Mouse (Mus musculus): ENCODE measurements around the gene Pik3ap1.
"Not testable (repeated sequence)": the region's sequence is repeated elsewhere in the genome, so short reads cannot be mapped to it uniquely, and the experiment has no call there.

The Pik3ap1 gene

DNA sequence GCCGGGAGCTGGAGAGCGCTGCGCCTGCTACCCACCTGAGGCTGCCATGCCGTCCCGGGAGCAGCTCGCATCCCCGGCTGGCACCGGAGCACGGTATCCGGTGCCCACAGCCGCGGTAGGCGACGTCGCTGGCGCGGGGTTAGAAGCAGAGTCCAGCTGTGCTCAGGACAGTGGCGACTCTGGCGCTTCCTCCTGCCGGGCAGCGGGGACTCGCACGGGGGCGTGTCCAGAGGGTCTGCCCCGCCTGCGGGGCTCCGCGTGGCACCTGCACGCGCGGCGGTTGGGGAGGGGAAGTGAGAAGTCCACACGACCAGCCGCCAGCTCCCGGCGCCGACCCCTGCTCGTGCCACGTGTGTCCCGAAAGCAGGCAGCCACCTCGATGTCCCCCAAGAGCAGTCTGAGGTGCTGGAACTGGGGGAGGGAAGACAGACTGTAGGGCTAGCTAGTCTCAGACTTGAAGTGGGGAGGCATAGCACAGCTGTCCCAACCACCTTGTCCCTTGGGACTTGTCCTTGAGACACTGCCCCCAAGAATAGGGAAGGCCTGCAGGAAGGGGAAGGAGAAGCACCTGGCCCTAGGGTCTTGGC is at the start of gene Pik3ap1:
TSS of gene Pik3ap1 (minus strand) at position 181 of the 587 bp plus-strand sequence.
- no peak for DNase-seq (ENCODE audit: low read depth, low spot score)

DNA sequence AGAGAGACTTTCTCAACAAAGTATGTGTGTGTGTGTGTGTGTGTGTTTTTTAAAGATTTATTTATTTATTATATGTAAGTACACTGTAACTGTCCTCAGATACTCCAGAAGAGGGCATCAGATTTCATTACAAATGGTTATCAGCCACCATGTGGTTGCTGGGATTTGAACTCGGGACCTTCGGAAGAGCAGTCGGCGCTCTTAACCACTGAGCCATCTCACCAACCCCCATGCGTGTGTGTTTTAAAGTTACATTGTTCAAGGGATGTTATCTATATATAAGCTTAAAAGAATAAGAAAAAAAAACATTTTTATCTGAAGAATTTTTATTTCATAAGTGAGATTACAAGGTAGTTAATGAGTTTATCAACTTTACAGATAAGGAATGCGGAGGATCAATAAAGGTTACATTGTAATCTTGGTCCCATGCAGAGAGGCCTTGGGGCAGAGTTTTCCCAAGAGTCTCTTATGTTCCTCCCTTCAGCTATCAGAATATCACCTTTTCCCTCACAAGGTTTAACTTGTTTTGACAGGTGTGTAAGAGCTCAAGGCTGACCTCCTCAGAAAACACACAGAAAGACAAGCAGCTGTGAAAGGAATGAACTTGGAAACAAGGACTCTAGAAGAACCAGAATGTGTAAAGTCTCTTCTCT is 46.7 kb upstream of the Pik3ap1 start:
- not testable (repeated sequence) for DNase-seq (ENCODE audit: low read depth, low spot score)

DNA sequence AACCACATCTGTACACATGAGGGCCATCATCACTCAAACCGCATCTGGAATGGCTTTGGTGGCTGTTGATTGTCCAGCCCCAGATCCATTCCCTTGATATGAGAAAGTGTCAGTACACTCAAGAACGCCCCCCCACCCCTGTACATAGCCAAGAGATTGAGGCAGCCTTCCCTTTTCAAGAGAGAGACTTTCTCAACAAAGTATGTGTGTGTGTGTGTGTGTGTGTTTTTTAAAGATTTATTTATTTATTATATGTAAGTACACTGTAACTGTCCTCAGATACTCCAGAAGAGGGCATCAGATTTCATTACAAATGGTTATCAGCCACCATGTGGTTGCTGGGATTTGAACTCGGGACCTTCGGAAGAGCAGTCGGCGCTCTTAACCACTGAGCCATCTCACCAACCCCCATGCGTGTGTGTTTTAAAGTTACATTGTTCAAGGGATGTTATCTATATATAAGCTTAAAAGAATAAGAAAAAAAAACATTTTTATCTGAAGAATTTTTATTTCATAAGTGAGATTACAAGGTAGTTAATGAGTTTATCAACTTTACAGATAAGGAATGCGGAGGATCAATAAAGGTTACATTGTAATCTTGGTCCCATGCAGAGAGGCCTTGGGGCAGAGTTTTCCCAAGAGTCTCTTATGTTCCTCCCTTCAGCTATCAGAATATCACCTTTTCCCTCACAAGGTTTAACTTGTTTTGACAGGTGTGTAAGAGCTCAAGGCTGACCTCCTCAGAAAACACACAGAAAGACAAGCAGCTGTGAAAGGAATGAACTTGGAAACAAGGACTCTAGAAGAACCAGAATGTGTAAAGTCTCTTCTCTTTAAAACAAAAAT is 41.2 kb upstream of the Pik3ap1 start:
- not testable (repeated sequence) for DNase-seq (ENCODE audit: low read depth, low spot score)

DNA sequence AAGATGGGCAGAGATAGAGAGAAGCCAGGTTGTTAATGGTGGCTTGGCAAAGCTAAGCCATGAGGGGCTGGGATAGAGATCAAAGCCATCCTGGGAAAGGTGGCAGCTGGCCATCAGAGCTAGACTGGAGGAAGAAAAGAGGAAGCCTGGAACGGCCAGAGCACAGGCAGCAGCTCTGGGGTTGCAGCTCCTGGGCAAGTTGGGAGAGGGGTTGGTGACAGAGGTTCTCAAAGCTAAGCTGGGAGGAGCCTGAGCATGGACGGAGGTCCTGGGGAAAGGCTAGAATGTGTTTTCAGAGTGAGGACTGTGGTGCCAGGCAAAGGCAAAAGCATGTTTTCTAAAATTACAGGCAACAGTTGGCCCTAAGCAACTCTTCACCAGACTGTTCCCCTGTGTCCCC is 36.4 kb upstream of the Pik3ap1 start:
- no peak for DNase-seq (ENCODE audit: low read depth, low spot score)

DNA sequence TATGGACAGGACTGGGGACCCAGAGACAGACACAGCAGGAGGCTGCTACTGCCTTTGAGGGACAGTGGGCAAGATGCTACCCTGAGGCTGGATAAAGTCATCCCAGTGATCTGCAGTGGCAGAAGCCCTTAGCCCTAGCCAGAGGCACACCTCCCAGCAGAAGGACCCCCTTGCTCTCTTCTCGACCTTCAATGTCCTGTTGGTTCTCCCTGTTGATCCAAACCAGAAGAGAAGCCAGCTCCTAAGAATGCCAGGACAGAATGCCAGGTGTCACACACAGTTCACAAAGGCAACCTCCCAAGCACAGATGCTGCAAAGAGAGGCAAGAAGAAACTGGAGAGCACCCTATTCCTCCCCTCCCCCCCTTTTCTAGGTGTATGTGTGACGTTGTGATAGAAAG is 33.9 kb upstream of the Pik3ap1 start:
- DNase-seq (ENCODE audit: low read depth, low spot score), result no peak

DNA sequence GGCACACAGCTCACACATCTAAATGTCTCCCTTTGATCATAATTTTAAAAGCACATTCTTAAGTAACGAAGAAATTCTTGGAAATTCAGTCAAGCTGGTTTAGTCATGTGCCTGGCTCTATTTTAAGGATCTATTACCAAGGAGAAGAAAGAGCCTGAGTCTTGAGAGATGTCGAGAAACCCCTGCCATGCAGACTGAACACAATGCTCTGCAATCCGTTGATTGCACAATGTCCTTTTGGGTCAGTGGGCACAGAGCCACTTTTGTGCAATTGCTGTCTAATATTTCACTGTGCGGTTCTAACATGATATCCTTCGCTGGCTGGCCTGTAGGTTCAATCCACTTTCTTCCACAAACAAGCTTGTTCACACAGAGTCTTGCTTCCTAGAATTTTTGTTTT is 33.1 kb upstream of the Pik3ap1 start:
- no peak for DNase-seq (ENCODE audit: low read depth, low spot score)

DNA sequence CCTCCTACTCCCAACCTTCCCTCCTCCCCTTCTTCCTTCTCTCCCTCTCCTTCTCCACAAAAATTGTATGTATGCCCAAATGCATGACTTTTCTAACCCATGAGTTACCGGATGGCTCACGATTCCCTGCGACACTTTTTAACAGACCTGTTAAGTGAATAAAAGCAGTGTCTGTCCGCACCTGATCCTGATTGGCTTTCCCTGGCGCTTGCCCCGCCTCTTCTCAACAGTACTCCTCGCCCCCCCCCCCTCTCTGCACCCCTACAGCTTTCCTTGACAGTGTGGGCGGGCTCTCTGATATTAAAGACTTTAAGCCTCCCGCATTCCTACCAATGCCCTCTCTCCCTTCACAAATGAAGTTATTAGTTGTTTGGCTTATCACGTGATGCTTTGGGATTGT is 31.3 kb upstream of the Pik3ap1 start:
- DNase-seq (ENCODE audit: low read depth, low spot score), result no peak

DNA sequence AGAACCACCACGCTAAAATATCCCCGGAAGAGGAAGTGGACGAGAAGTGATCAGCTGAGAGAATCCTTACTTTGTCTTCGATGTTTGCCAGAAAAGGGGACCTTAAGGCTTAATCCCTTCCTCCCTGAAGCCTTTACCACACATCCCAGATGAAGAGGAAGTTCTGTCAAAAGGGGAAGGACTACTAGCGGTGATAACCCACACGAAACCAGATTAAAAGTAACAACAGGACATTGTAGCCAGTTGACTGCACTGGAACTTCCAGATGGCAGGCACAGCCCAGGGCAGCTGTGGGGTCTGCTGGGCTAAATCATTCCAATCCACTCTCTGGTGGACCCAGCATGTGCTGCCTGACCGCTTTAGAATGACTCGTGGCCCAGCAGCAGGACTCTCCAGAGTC is 17.7 kb upstream of the Pik3ap1 start:
- DNase-seq (ENCODE audit: low read depth, low spot score), result no peak

DNA sequence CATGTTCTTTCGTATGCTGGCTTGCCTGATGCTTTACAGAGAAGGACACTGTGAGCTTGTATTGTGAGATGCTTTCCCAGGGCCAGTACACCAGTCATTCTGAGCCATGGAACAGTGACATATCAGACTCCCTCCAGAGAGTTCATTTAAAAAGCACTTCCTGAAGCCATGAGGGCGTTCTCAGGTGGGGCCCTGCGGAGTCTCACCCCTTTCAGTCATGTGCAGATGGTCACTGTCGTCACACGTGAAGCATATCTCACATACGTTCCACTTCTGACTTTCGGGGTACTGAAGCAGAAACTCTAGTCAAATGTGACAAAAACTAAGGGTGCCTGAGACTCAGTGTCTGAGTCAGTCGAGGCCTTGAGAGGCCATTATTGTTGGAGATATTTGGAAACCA is 6.0 kb upstream of the Pik3ap1 start:
- no peak for DNase-seq (ENCODE audit: low read depth, low spot score)

DNA sequence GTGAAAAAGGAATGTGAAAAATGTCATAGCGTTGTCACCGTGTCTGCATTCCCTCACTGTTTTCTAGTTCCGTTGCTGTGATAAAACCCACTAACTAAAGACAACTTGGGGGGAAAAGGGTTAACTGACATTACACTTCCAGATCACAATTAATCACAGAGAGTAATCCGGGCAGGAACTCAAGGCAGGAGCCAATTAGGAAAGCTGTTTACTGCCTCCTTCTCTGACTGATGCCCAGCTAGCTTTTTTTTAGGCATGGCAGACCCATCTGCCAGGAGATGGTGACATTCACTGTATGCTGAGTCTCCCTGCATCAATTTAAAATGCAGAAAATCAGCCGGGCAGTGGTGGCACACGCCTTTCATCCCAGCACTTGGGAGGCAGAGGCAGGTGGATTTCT is 4.4 kb upstream of the Pik3ap1 start:
- no peak for DNase-seq (ENCODE audit: low read depth, low spot score)

DNA sequence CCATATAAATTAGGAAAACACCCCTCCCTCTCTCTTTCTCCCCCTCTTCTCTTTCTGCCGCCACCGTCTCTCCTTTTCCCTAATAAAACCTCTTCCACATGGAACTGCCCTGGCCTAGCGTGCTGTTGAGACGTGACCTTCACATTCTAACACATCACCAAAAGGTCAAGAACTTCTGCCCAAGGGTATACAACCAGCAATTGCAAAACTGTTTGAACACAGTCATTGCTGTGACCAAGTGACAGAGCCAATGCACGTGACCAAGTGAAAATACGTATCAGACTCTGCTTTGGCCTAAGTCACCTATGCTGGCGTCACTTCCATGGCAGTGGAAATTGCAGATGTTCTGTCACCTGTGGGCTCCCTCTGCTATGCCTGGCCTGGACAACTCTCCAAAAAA is 3.3 kb upstream of the Pik3ap1 start:
- DNase-seq (ENCODE audit: low read depth, low spot score), result no peak

DNA sequence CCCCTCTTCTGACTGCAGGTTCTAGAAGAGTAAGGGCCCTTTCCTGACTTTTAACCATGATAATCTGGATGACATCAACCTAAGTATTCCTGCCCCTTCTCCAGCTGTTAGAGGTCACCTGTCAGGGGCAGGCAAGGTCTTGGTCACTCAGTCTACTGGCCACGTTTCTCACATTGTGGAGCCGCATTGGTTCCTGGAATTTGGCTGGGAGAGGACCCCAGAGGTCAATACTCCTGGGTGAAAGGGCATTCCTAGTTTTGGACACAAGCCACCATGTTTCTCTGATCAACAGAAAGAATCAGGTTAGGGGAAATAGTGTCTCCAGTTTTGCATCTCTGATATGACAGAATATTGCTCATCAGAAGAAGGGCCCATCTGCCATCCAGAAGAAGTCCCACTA is 2.4 kb upstream of the Pik3ap1 start:
- no peak for DNase-seq (ENCODE audit: low read depth, low spot score)

DNA sequence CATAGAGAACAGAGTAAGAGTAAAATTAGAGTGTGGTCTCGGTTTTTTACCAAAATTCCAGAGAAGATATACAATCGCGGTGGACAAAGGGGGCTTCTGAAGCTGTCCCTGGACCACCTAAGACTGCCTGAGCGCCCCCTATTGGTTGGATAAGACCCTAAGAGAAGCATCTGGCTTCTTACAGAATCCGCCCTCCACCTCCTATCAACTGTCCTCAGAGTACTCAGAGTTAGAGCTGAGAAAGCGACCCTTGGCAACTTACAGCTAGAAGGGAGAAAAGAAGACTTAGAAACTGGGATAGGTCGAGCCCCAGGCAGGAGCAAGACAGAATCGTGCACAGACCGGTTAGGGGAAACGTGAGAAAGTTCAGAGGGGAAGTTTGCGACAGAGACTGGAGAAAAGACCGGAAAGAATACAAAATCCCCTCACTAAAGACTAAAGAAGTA is 473 bp downstream of the Pik3ap1 start:
- no peak for DNase-seq (ENCODE audit: low read depth, low spot score)

DNA sequence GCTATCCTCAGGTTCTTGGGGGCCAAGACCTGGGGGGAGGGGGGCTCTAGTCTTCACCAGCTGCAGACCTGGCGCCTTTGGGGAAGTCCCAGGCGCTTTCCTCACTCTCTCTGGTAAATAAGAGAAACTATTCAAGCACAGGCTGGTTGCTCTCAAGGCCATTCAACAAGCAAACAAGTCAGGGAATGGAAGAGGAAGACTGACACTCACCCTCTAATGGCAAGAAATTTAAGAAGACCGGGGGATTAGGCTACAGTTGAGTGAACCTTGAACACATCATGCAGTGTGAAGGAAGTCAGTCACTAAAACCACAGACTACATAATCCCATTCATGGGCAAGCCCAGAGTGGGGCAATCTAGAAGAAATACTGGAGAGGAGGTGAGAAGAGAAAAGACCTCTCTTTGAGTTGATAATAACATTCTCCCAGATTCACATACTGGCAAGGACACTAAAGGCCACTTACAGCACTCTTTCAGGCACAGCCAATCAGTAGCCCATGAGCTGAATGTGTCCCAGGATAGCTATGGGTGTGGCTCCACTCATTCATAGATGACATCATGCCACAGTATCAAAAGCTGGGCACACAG is 2.4 kb downstream of the Pik3ap1 start:
- DNase-seq (ENCODE audit: low read depth, low spot score), result no peak

DNA sequence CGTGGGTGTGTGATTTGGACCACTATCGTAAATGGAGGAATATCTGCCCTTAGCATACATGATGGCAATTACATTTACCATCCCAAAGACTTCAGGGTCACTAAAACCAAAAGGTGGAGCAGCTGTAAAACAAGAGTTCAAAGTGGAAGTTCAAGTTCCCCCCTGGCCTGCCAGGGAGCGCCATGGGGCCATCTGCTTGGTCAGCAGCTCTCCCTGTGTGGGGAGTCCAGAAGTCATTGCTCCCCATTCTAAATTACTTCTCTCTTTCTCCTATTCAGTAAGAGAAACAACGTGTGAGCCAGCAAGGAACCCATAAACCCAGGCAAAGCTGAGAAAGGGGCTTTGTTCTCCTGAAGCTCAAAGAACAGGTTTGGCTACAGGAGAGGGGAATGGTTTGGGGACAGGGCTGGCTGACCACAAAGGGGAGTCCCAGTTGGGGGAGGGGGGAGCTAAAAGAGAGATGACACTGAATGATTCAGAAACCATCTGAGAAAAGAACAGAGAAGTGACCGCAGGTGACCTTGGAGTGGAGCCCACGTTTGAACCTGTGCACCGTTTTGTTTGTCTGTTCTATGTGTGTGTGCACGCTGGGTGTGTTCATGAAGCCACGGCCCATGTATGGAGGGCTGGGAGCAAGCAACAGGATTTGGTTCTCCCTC is 3.2 kb downstream of the Pik3ap1 start:
- DNase-seq (ENCODE audit: low read depth, low spot score), result no peak

DNA sequence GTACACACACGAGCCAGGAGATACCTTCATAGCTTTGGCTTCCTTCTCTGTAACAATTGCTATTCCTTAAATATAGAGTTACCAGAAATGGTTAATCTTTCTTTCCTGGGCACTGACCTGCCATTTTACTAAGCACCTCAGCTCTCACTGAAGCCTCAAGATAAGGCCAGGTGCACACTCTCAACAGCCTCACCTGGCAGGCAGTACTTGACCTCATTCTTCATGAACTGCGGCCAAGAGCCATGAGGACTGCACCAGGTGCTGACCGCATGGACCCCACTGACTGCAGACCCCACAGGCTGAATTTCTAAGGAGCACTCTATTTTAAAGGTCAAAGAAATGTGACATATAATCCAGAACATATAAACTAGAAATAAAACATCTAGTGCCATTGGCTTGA is 5.7 kb downstream of the Pik3ap1 start:
- no peak for DNase-seq (ENCODE audit: low read depth, low spot score)

DNA sequence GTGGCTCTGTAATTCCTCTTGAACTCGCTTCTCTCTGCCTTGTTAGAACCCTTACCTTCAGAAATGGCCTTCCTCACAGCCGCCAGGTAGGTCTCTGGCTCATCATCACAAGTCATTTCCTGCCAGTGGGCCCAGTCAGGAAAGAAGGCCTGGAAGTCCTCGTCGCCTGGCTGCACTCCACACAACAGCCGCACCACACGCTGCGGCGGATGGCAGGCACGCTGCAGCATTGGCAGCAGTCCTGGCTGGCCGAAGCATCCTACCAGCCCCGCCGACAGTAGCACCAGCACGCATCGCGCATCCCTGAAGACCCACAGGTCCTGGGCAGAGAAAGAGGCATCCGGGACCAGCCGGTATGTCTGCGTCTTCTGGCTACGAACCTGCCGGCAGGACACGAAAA is 9.1 kb downstream of the Pik3ap1 start:
- DNase-seq (ENCODE audit: low read depth, low spot score), result no peak

DNA sequence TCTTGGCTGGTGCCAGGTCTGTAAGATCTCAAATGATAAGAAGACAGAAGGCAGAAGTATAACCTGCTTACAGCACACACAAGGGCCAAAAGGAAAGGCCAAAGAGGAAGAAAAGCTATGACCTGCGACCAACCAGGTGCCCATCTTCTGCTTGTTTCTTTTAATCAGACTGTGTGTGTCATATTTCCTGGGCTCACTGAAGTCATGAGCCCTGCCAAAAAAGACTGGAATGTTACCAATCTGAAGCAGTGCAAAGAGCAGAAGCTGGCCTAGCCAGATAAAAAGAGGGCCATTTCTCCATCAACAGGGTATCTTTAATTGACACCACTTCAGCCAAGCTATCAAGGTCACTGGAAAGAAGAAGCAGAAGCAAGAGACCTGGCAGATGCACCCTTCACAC is 9.8 kb downstream of the Pik3ap1 start:
- no peak for DNase-seq (ENCODE audit: low read depth, low spot score)

DNA sequence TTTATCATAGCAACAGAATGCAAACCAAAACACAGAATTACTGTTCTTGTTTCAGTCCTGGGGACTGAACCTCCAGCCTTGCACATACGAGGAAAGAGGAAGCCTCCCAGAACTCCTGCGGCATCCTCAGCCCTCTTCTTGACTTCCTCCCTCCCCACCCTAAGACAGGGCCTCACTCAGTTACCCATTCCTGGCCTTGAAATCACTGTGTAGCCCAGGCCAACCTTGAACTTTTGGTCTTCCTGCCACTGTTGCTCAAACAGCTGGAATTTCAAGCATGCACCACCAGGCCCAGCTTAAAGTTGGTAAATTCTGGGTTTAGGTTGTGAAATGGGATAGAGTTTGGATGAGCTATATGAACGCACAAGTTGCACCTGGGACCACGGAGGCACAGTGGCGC is 10.2 kb downstream of the Pik3ap1 start:
- no peak for DNase-seq (ENCODE audit: low read depth, low spot score)

DNA sequence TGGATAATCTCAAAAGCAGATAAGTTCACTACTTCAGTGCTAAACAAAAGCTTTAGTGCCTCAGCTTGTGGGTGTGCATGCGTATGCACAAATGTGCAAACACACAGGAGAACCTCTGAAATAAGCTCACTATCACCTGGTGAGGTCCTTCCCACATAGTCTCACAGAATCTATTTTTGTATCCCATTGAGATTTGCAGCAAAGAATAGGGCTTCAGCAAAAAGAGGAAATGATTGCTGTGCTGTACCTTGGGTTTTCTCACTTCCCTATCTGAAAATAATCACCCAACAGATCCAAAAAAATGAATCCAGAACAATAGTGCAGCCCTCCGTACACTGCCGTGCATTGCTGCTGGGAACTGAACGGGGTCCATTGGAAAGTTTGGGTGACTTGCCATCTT is 12.6 kb downstream of the Pik3ap1 start:
- DNase-seq (ENCODE audit: low read depth, low spot score), result no peak

DNA sequence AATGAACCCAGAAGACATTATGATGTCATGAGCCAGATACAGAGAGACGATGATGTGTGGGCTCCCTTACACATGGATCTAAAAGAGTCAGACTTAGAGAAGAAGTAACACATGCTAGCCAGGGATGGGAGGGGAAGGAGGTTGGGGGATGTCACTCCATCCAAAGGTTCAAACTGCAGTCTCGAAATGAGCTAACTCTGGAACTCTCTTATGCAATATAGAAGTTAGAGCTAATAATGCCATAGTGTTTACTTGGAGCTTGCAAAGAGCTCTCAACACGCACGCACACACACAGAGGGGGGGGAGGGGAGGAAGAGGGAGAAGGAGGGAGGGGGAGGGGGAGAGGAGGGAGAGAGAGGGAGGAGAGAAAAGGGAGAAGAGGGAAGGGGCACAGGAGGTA is 13.5 kb downstream of the Pik3ap1 start:
- no peak for DNase-seq (ENCODE audit: low read depth, low spot score)

Measured in c-Kit-negative CD71-positive TER-119-positive erythroid progenitor cells, embryonic 14.5 days (primary cell).